Mouse (Mus musculus) intestine, embryonic 16.5 days (tissue): ENCODE results near the gene Wdfy1. TPM values are rescaled to one million over a fixed set of nuclear protein-coding genes. Genes with fewer than 3 reads are reported as not detected.

ENCODE experiments used
- ATAC-seq: fragments of 200-750 bp; cut with Nextera tagmentation; 2 replicates; pipeline ENCODE4 v1.8.0; 2017; ENCODE audit warnings: moderate TSS enrichment, moderate library complexity
- H3K27ac ChIP-seq: fragments of 300-500 bp; sonication (generic); 2 replicates; pipeline ENCODE4 v1.5.1; 2014; ENCODE audit warnings: mild to moderate bottlenecking, low read length
- H3K27me3 ChIP-seq: fragments of 300-500 bp; sonication (generic); replicated peaks from 2 replicates; pipeline ENCODE4 v1.6.1; 2014; ENCODE audit warnings: low read length, control low read depth, mixed read lengths; ENCODE audit not compliant: control insufficient read depth, insufficient read depth
- H3K36me3 ChIP-seq: fragments of 300-500 bp; sonication (generic); 2 replicates; pipeline ENCODE4 v1.6.1; 2014; ENCODE audit warnings: low read length, control low read depth; ENCODE audit not compliant: control insufficient read depth, insufficient read depth
- H3K4me1 ChIP-seq: fragments of 300-500 bp; sonication (generic); 2 replicates; pipeline ENCODE4 v1.6.1; 2014; ENCODE audit warnings: low read length, control low read depth, mixed read lengths; ENCODE audit not compliant: control insufficient read depth, insufficient read depth
- H3K4me2 ChIP-seq: fragments of 300-500 bp; sonication (generic); 2 replicates; pipeline ENCODE4 v1.6.1; 2014; ENCODE audit warnings: low read depth, low read length, control low read depth
- H3K4me3 ChIP-seq: fragments of 300-500 bp; sonication (generic); 2 replicates; pipeline ENCODE4 v1.5.1; 2014; ENCODE audit warnings: mild to moderate bottlenecking, low read length
- H3K9ac ChIP-seq: fragments of 300-500 bp; sonication (generic); 2 replicates; pipeline ENCODE4 v1.6.1; 2014; ENCODE audit warnings: low read depth, low read length
- H3K9me3 ChIP-seq: fragments of 300-500 bp; sonication (generic); 2 replicates; pipeline ENCODE4 v1.6.1; 2016; ENCODE audit warnings: low read length, control low read depth; ENCODE audit not compliant: control insufficient read depth
- WGBS: fragments of 180-500 bp; shearing (Covaris S2); extraction: QIAGEN DNeasy Blood & Tissue Kit; methylation state at CpG from one replicate; pipeline ENCODE4 v1.1.7; 2014; 5-methylcytosine and 5-hydroxymethylcytosine counted together
- polyA plus RNA-seq: library from polyadenylated mRNA; unstranded; fragments of >200 nt; fragmentation: Nextera tagmentation; extraction: Ambion mirVana; gene quantifications from 2 replicates; pipeline ENCODE4 v1.2.1, GENCODE M21; 2015

The Wdfy1 gene
- polyA plus RNA-seq, 1 experiment from 2014 or later = 34.9 TPM

- Histone ChIP-seq H3K27me3 (no peaks in the 10 kb centered on the region), H3K9me3 (no peaks in the 10 kb centered on the region), H3K4me1 (no peaks in the 10 kb centered on the region), H3K27ac (no peak overlapping the region), H3K4me3 (no peak overlapping the region), H3K36me3 (no peaks in the 10 kb centered on the region), H3K4me2 (no peak overlapping the region), H3K9ac (no peak overlapping the region)
- ATAC-seq = no peak
- 89% methylated on average over 3 of the region's 3 CpGs for WGBS
Measured at GRCm38 (mm10) chr1:79680777-79681176, 95.2 kb downstream of the Wdfy1 start.

GRCm38 (mm10) chr1:79678117-79678684, 97.7 kb downstream of the Wdfy1 start:
- Histone ChIP-seq H3K36me3 (no peaks in the 10 kb centered on the region), H3K4me1 (no peaks in the 10 kb centered on the region), H3K4me2 (no peak overlapping the region), H3K27me3 (no peaks in the 10 kb centered on the region; the same call in 1 of the 2 replicates), H3K9ac (no peak overlapping the region), H3K27ac (no peak overlapping the region), H3K9me3 (no peaks in the 10 kb centered on the region), H3K4me3 (no peak overlapping the region)
- 54% methylated on average over 8 of the region's 8 CpGs for WGBS
- ATAC-seq = peak; percentile 69

GRCm38 (mm10) chr1:79675716-79676115, 100.2 kb downstream of the Wdfy1 start:
- Histone ChIP-seq H3K9me3 (no peaks in the 10 kb centered on the region), H3K4me3 (no peak overlapping the region), H3K27ac (no peak overlapping the region), H3K4me2 (no peak overlapping the region), H3K27me3 (peaks cover 7% of the 10 kb centered on the region; the same call in 1 of the 2 replicates), H3K36me3 (no peaks in the 10 kb centered on the region), H3K4me1 (no peaks in the 10 kb centered on the region), H3K9ac (no peak overlapping the region)
- ATAC-seq = no peak
- WGBS = 53% methylated on average over 4 of the region's 4 CpGs

GRCm38 (mm10) chr1:79671543-79672337, 104.2 kb downstream of the Wdfy1 start, which contains the start of gene Ap1s3:
Gene Ap1s3 (minus strand): TSS chr1:79671972.
- Histone ChIP-seq H3K9me3 (no peaks in the 10 kb centered on the region), H3K9ac (peak within 1 kb of the TSS; percentile 78), H3K36me3 (no peaks in the 10 kb centered on the region), H3K4me1 (no peaks in the 10 kb centered on the region), H3K27me3 (peaks cover 7% of the 10 kb centered on the region; the same call in 1 of the 2 replicates), H3K4me3 (peak within 1 kb of the TSS; percentile 63), H3K4me2 (peak within 1 kb of the TSS; percentile 78), H3K27ac (peak within 1 kb of the TSS; percentile 57; the same call in 1 of the 2 replicates)
- under 1% methylated on average over 51 of the region's 51 CpGs for WGBS
- ATAC-seq = peak; percentile 97

GRCm38 (mm10) chr1:79671196-79671542, 104.8 kb downstream of the Wdfy1 start:
- H3K9me3 ChIP-seq = no peaks in the 10 kb centered on the region
- H3K4me1 ChIP-seq = no peaks in the 10 kb centered on the region
- no peak overlapping the region for H3K27ac ChIP-seq
- H3K4me2 ChIP-seq = peak overlapping the region; percentile 78
- WGBS = under 1% methylated on average over 11 of the region's 11 CpGs
- H3K27me3 ChIP-seq = peaks cover 7% of the 10 kb centered on the region; the same call in 1 of the 2 replicates
- no peaks in the 10 kb centered on the region for H3K36me3 ChIP-seq
- H3K4me3 ChIP-seq = peak overlapping the region; percentile 63
- no peak for ATAC-seq
- H3K9ac ChIP-seq = peak overlapping the region; percentile 78

- Histone ChIP-seq H3K9me3 (no peaks in the 10 kb centered on the region), H3K27me3 (peaks cover 7% of the 10 kb centered on the region; the same call in 1 of the 2 replicates), H3K4me3 (no peak overlapping the region), H3K9ac (no peak overlapping the region), H3K4me2 (no peak overlapping the region), H3K36me3 (no peaks in the 10 kb centered on the region), H3K27ac (no peak overlapping the region), H3K4me1 (no peaks in the 10 kb centered on the region)
- 76% methylated on average over 9 of the region's 9 CpGs for WGBS
- ATAC-seq = no peak
Measured at GRCm38 (mm10) chr1:79669419-79669974, 106.4 kb downstream of the Wdfy1 start.

- ATAC-seq = no peak
- H3K27ac ChIP-seq = no peak overlapping the region
- no peak overlapping the region for H3K4me3 ChIP-seq
- H3K9ac ChIP-seq = no peak overlapping the region
- WGBS = 83% methylated on average over 4 of the region's 4 CpGs
- no peaks in the 10 kb centered on the region for H3K27me3 ChIP-seq
- no peaks in the 10 kb centered on the region for H3K4me1 ChIP-seq
- no peak overlapping the region for H3K4me2 ChIP-seq
- H3K36me3 ChIP-seq = no peaks in the 10 kb centered on the region
- H3K9me3 ChIP-seq = no peaks in the 10 kb centered on the region
Measured at GRCm38 (mm10) chr1:79664911-79665310, 111.0 kb downstream of the Wdfy1 start.

- Histone ChIP-seq H3K9ac (no peak overlapping the region), H3K4me3 (no peak overlapping the region), H3K27ac (no peak overlapping the region), H3K36me3 (no peaks in the 10 kb centered on the region), H3K27me3 (no peaks in the 10 kb centered on the region), H3K4me2 (no peak overlapping the region), H3K9me3 (no peaks in the 10 kb centered on the region), H3K4me1 (no peaks in the 10 kb centered on the region)
- ATAC-seq = no peak
- 85% methylated on average over 7 of the region's 7 CpGs for WGBS
Measured at GRCm38 (mm10) chr1:79659598-79659997, 116.3 kb downstream of the Wdfy1 start.

- H3K27me3 ChIP-seq = no peaks in the 10 kb centered on the region
- no peak overlapping the region for H3K4me3 ChIP-seq
- ATAC-seq = no peak
- no peak overlapping the region for H3K4me2 ChIP-seq
- H3K4me1 ChIP-seq = no peaks in the 10 kb centered on the region
- no peaks in the 10 kb centered on the region for H3K36me3 ChIP-seq
- 69% methylated on average over 1 of the region's 1 CpGs for WGBS
- no peak overlapping the region for H3K27ac ChIP-seq
- H3K9me3 ChIP-seq = no peaks in the 10 kb centered on the region
- H3K9ac ChIP-seq = no peak overlapping the region
Measured at GRCm38 (mm10) chr1:79657411-79657810, 118.5 kb downstream of the Wdfy1 start.
